Mouse (Mus musculus) NIH3T3 (cell line): ENCODE measurements at regions not wholly inside any gene's neighbourhood (a gene's known extent, or its start where the extent isn't known, plus 50 kb on each side); places are given as distances from the start of the nearest gene placed in this dataset.
"Not testable (repeated sequence)": the region's sequence is repeated elsewhere in the genome, so short reads cannot be mapped to it uniquely, and the experiment has no call there.

Source experiments
- DNase-seq: peaks from one replicate; pipeline ENCODE4 v3.0.0-alpha.2; 2012; ENCODE audit warnings: low read depth

- no peak for DNase-seq
Observed at GRCm38 (mm10) chr10:117498497-117498896, 118.7 kb upstream of the Cpsf6 start.

GRCm38 (mm10) chr10:117497565-117498256 is 117.9 kb upstream of the Cpsf6 start:
- no peak for DNase-seq

- DNase-seq: not testable (repeated sequence)
Observed at GRCm38 (mm10) chr10:117497082-117497481, 117.3 kb upstream of the Cpsf6 start.

GRCm38 (mm10) chr10:117496064-117497011 is 116.5 kb upstream of the Cpsf6 start:
- no peak for DNase-seq

- DNase-seq: no peak
Observed at GRCm38 (mm10) chr10:117494171-117494701, 114.4 kb upstream of the Cpsf6 start.

- DNase-seq: no peak
Observed at GRCm38 (mm10) chr10:117493824-117494121, 114.0 kb upstream of the Cpsf6 start.

- DNase-seq: no peak
Observed at GRCm38 (mm10) chr10:117493091-117493823, 113.4 kb upstream of the Cpsf6 start.

GRCm38 (mm10) chr10:117492391-117492990 is 112.7 kb upstream of the Cpsf6 start:
- DNase-seq: no peak

- DNase-seq: no peak
Observed at GRCm38 (mm10) chr10:117491711-117492110, 111.9 kb upstream of the Cpsf6 start.

GRCm38 (mm10) chr10:117490851-117491595 is 111.2 kb upstream of the Cpsf6 start:
- DNase-seq: no peak

- DNase-seq: no peak
Observed at GRCm38 (mm10) chr10:117483091-117483600, 103.3 kb upstream of the Cpsf6 start.

GRCm38 (mm10) chr10:117482361-117482760 is 102.5 kb upstream of the Cpsf6 start:
- no peak for DNase-seq

- no peak for DNase-seq
Observed at GRCm38 (mm10) chr10:117481341-117481990, 101.7 kb upstream of the Cpsf6 start.

GRCm38 (mm10) chr10:117480456-117480850 is 100.6 kb upstream of the Cpsf6 start:
- no peak for DNase-seq

- no peak for DNase-seq
Observed at GRCm38 (mm10) chr10:117479721-117480455, 100.1 kb upstream of the Cpsf6 start.

- DNase-seq: no peak
Observed at GRCm38 (mm10) chr10:117478931-117479280, 99.1 kb upstream of the Cpsf6 start.

GRCm38 (mm10) chr10:117478202-117478930 is 98.6 kb upstream of the Cpsf6 start:
- DNase-seq: no peak

- no peak for DNase-seq
Observed at GRCm38 (mm10) chr10:117477331-117478201, 97.8 kb upstream of the Cpsf6 start.
